Mouse (Mus musculus): ENCODE measurements at regions not wholly inside any gene's neighbourhood (a gene's known extent, or its start where the extent isn't known, plus 50 kb on each side); places are given as distances from the start of the nearest gene placed in this dataset.

GRCm38 (mm10) chr16:44632330-44633058, 73.8 kb upstream of the Boc start:
- 0 out of 2 replicates have a peak overlapping the region, but pooled peaks have one; percentile 1 for H3K9ac ChIP-seq (ENCODE audit: low read length)
- H3K27ac ChIP-seq (ENCODE audit: low read length), result peak overlapping the region; percentile 80
- 22% methylated on average over 9 of the region's 9 CpGs for WGBS
- peaks cover 39% of the 10 kb centered on the region for H3K4me1 ChIP-seq (replicated peaks; ENCODE audit: control insufficient read depth, insufficient read depth, low read length)
- no peak overlapping the region for H3K4me3 ChIP-seq (ENCODE audit: low read length)
- no peaks in the 10 kb centered on the region for H3K36me3 ChIP-seq (ENCODE audit: control insufficient read depth, insufficient read depth, low read length)
- H3K27me3 ChIP-seq (ENCODE audit: control insufficient read depth, insufficient read depth, low read depth, low read length), result no peaks in the 10 kb centered on the region
- peak overlapping the region; percentile 30; the same call in 1 of the 2 replicates for H3K4me2 ChIP-seq (ENCODE audit: low read depth, low read length)
- ATAC-seq (ENCODE audit: low read depth), result peak; percentile 82
- no peaks in the 10 kb centered on the region for H3K9me3 ChIP-seq (ENCODE audit: control insufficient read depth, low read length)

- Histone ChIP-seq H3K4me1 (replicated peaks; ENCODE audit: control insufficient read depth, insufficient read depth, low read length) (peaks cover 39% of the 10 kb centered on the region), H3K36me3 (ENCODE audit: control insufficient read depth, insufficient read depth, low read length) (no peaks in the 10 kb centered on the region), H3K9me3 (ENCODE audit: control insufficient read depth, low read length) (no peaks in the 10 kb centered on the region), H3K27me3 (ENCODE audit: control insufficient read depth, insufficient read depth, low read depth, low read length) (no peaks in the 10 kb centered on the region), H3K27ac (ENCODE audit: low read length) (peak overlapping the region; percentile 80), H3K4me3 (ENCODE audit: low read length) (no peak overlapping the region), H3K9ac (ENCODE audit: low read length) (no peak overlapping the region), H3K4me2 (ENCODE audit: low read depth, low read length) (no peak overlapping the region)
- peak; percentile 36 for ATAC-seq (ENCODE audit: low read depth)
- whole genome bisulfite sequencing, result 47% methylated on average over 4 of the region's 4 CpGs
Observed at GRCm38 (mm10) chr16:44631357-44632053, 72.8 kb upstream of the Boc start.

- no peaks in the 10 kb centered on the region for H3K36me3 ChIP-seq (ENCODE audit: control insufficient read depth, insufficient read depth, low read length)
- H3K27ac ChIP-seq (ENCODE audit: low read length), result peak overlapping the region; percentile 80
- no peaks in the 10 kb centered on the region for H3K27me3 ChIP-seq (ENCODE audit: control insufficient read depth, insufficient read depth, low read depth, low read length)
- no peak for ATAC-seq (ENCODE audit: low read depth)
- H3K4me1 ChIP-seq (replicated peaks; ENCODE audit: control insufficient read depth, insufficient read depth, low read length), result peaks cover 39% of the 10 kb centered on the region
- no peaks in the 10 kb centered on the region for H3K9me3 ChIP-seq (ENCODE audit: control insufficient read depth, low read length)
- WGBS, result 58% methylated on average over 9 of the region's 9 CpGs
- H3K4me3 ChIP-seq (ENCODE audit: low read length), result no peak overlapping the region
- H3K4me2 ChIP-seq (ENCODE audit: low read depth, low read length), result no peak overlapping the region
- H3K9ac ChIP-seq (ENCODE audit: low read length), result no peak overlapping the region
Observed at GRCm38 (mm10) chr16:44630861-44631260, 72.2 kb upstream of the Boc start.

GRCm38 (mm10) chr16:44630426-44630825, 71.7 kb upstream of the Boc start:
- Histone ChIP-seq H3K4me2 (ENCODE audit: low read depth, low read length) (no peak overlapping the region), H3K4me1 (replicated peaks; ENCODE audit: control insufficient read depth, insufficient read depth, low read length) (peaks cover 41% of the 10 kb centered on the region), H3K9me3 (ENCODE audit: control insufficient read depth, low read length) (no peaks in the 10 kb centered on the region), H3K4me3 (ENCODE audit: low read length) (no peak overlapping the region), H3K27me3 (ENCODE audit: control insufficient read depth, insufficient read depth, low read depth, low read length) (no peaks in the 10 kb centered on the region), H3K9ac (ENCODE audit: low read length) (no peak overlapping the region), H3K27ac (ENCODE audit: low read length) (peak overlapping the region; percentile 45), H3K36me3 (ENCODE audit: control insufficient read depth, insufficient read depth, low read length) (no peaks in the 10 kb centered on the region)
- 40% methylated on average over 9 of the region's 9 CpGs for WGBS
- ATAC-seq (ENCODE audit: low read depth), result no peak; the same call in 1 of the 2 replicates

- 43% methylated on average over 8 of the region's 8 CpGs for WGBS
- H3K4me2 ChIP-seq (ENCODE audit: low read depth, low read length), result no peak overlapping the region
- peak overlapping the region; percentile 45 for H3K27ac ChIP-seq (ENCODE audit: low read length)
- peaks cover 47% of the 10 kb centered on the region for H3K4me1 ChIP-seq (replicated peaks; ENCODE audit: control insufficient read depth, insufficient read depth, low read length)
- H3K9ac ChIP-seq (ENCODE audit: low read length), result no peak overlapping the region
- H3K9me3 ChIP-seq (ENCODE audit: control insufficient read depth, low read length), result no peaks in the 10 kb centered on the region
- H3K36me3 ChIP-seq (ENCODE audit: control insufficient read depth, insufficient read depth, low read length), result no peaks in the 10 kb centered on the region
- no peak overlapping the region for H3K4me3 ChIP-seq (ENCODE audit: low read length)
- no peaks in the 10 kb centered on the region for H3K27me3 ChIP-seq (ENCODE audit: control insufficient read depth, insufficient read depth, low read depth, low read length)
- ATAC-seq (ENCODE audit: low read depth), result no peak
Observed at GRCm38 (mm10) chr16:44629296-44630275, 70.9 kb upstream of the Boc start.

GRCm38 (mm10) chr16:44625871-44626293, 67.2 kb upstream of the Boc start:
- H3K36me3 ChIP-seq (ENCODE audit: control insufficient read depth, insufficient read depth, low read length), result no peaks in the 10 kb centered on the region
- H3K9me3 ChIP-seq (ENCODE audit: control insufficient read depth, low read length), result no peaks in the 10 kb centered on the region
- peak overlapping the region; percentile 17 for H3K27ac ChIP-seq (ENCODE audit: low read length)
- no peaks in the 10 kb centered on the region for H3K27me3 ChIP-seq (ENCODE audit: control insufficient read depth, insufficient read depth, low read depth, low read length)
- H3K9ac ChIP-seq (ENCODE audit: low read length), result no peak overlapping the region
- 42% methylated on average over 3 of the region's 3 CpGs for WGBS
- H3K4me1 ChIP-seq (replicated peaks; ENCODE audit: control insufficient read depth, insufficient read depth, low read length), result peaks cover 23% of the 10 kb centered on the region
- H3K4me2 ChIP-seq (ENCODE audit: low read depth, low read length), result no peak overlapping the region
- no peak overlapping the region for H3K4me3 ChIP-seq (ENCODE audit: low read length)
- peak; percentile 46 for ATAC-seq (ENCODE audit: low read depth)

- Histone ChIP-seq H3K9me3 (ENCODE audit: control insufficient read depth, low read length) (no peaks in the 10 kb centered on the region), H3K4me2 (ENCODE audit: low read depth, low read length) (no peak overlapping the region), H3K9ac (ENCODE audit: low read length) (no peak overlapping the region), H3K4me3 (ENCODE audit: low read length) (no peak overlapping the region), H3K4me1 (replicated peaks; ENCODE audit: control insufficient read depth, insufficient read depth, low read length) (peaks cover 20% of the 10 kb centered on the region), H3K36me3 (ENCODE audit: control insufficient read depth, insufficient read depth, low read length) (no peaks in the 10 kb centered on the region), H3K27me3 (ENCODE audit: control insufficient read depth, insufficient read depth, low read depth, low read length) (no peaks in the 10 kb centered on the region), H3K27ac (ENCODE audit: low read length) (peak overlapping the region; percentile 17)
- WGBS, result 36% methylated on average over 6 of the region's 6 CpGs
- ATAC-seq (ENCODE audit: low read depth), result no peak
Observed at GRCm38 (mm10) chr16:44625108-44625616, 66.5 kb upstream of the Boc start.

GRCm38 (mm10) chr16:44621573-44621972, 62.9 kb upstream of the Boc start:
- no peak overlapping the region for H3K4me3 ChIP-seq (ENCODE audit: low read length)
- no peak overlapping the region for H3K4me2 ChIP-seq (ENCODE audit: low read depth, low read length)
- 66% methylated on average over 5 of the region's 5 CpGs for WGBS
- no peaks in the 10 kb centered on the region for H3K9me3 ChIP-seq (ENCODE audit: control insufficient read depth, low read length)
- H3K27ac ChIP-seq (ENCODE audit: low read length), result no peak overlapping the region
- H3K9ac ChIP-seq (ENCODE audit: low read length), result no peak overlapping the region
- ATAC-seq (ENCODE audit: low read depth), result no peak
- no peaks in the 10 kb centered on the region for H3K36me3 ChIP-seq (ENCODE audit: control insufficient read depth, insufficient read depth, low read length)
- no peaks in the 10 kb centered on the region for H3K27me3 ChIP-seq (ENCODE audit: control insufficient read depth, insufficient read depth, low read depth, low read length)
- peaks cover 14% of the 10 kb centered on the region for H3K4me1 ChIP-seq (replicated peaks; ENCODE audit: control insufficient read depth, insufficient read depth, low read length)

All from lung, embryonic 16.5 days (tissue).